Mouse (Mus musculus): ENCODE measurements at regions not wholly inside any gene's neighbourhood (a gene's known extent, or its start where the extent isn't known, plus 50 kb on each side); places are given as distances from the start of the nearest gene placed in this dataset.
"Not testable (repeated sequence)": the region's sequence is repeated elsewhere in the genome, so short reads cannot be mapped to it uniquely, and the experiment has no call there.

GRCm38 (mm10) chr12:29049105-29049511 lies 297.5 kb downstream of the Eipr1 start:
- DNase-seq (ENCODE audit: low spot score in 2 of 2): no peak

GRCm38 (mm10) chr12:29049801-29050200 lies 298.2 kb downstream of the Eipr1 start:
- DNase-seq (ENCODE audit: low spot score in 2 of 2): no peak

- DNase-seq (ENCODE audit: low spot score in 2 of 2): no peak
These were observed 299.1 kb downstream of the Eipr1 start for GRCm38 (mm10) chr12:29050516-29051251.

GRCm38 (mm10) chr12:29054367-29054766 lies 302.8 kb downstream of the Eipr1 start:
- no peak for DNase-seq (ENCODE audit: low spot score in 2 of 2)

- no peak for DNase-seq (ENCODE audit: low spot score in 2 of 2)
These were observed 310.5 kb downstream of the Eipr1 start for GRCm38 (mm10) chr12:29062025-29062637.

- no peak for DNase-seq (ENCODE audit: low spot score in 2 of 2)
These were observed 311.2 kb downstream of the Eipr1 start for GRCm38 (mm10) chr12:29062801-29063200.

- DNase-seq (ENCODE audit: low spot score in 2 of 2): no peak
These were observed 316.6 kb downstream of the Eipr1 start for GRCm38 (mm10) chr12:29068180-29068579.

- DNase-seq (ENCODE audit: low spot score in 2 of 2): no peak
These were observed 323.7 kb downstream of the Eipr1 start for GRCm38 (mm10) chr12:29075096-29075852.

GRCm38 (mm10) chr12:29076606-29077005 lies 325.0 kb downstream of the Eipr1 start:
- no peak for DNase-seq (ENCODE audit: low spot score in 2 of 2)

GRCm38 (mm10) chr12:29079011-29079410 lies 327.4 kb downstream of the Eipr1 start:
- DNase-seq (ENCODE audit: low spot score in 2 of 2): no peak

- no peak for DNase-seq (ENCODE audit: low spot score in 2 of 2)
These were observed 332.0 kb downstream of the Eipr1 start for GRCm38 (mm10) chr12:29083426-29084221.

GRCm38 (mm10) chr12:29087245-29087644 lies 335.6 kb downstream of the Eipr1 start:
- not testable (repeated sequence) for DNase-seq (ENCODE audit: low spot score in 2 of 2)

GRCm38 (mm10) chr12:29089634-29090033 lies 338.0 kb downstream of the Eipr1 start:
- DNase-seq (ENCODE audit: low spot score in 2 of 2): no peak

GRCm38 (mm10) chr12:29090451-29090850 lies 338.8 kb downstream of the Eipr1 start:
- DNase-seq (ENCODE audit: low spot score in 2 of 2): no peak

- no peak for DNase-seq (ENCODE audit: low spot score in 2 of 2)
These were observed 343.9 kb downstream of the Eipr1 start for GRCm38 (mm10) chr12:29095406-29096032.

- no peak for DNase-seq (ENCODE audit: low spot score in 2 of 2)
These were observed 344.7 kb downstream of the Eipr1 start for GRCm38 (mm10) chr12:29096033-29096913.

GRCm38 (mm10) chr12:29100042-29100570 lies 348.5 kb downstream of the Eipr1 start:
- DNase-seq (ENCODE audit: low spot score in 2 of 2): no peak

- no peak for DNase-seq (ENCODE audit: low spot score in 2 of 2)
These were observed 355.5 kb downstream of the Eipr1 start for GRCm38 (mm10) chr12:29106893-29107719.

- DNase-seq (ENCODE audit: low spot score in 2 of 2): no peak
These were observed 356.1 kb downstream of the Eipr1 start for GRCm38 (mm10) chr12:29107720-29108051.

Measured in natural killer cell, adult 2 months (primary cell).